Comparison of ENCODE assay signal across 35 mouse cellular contexts in the genomic region with DNA sequence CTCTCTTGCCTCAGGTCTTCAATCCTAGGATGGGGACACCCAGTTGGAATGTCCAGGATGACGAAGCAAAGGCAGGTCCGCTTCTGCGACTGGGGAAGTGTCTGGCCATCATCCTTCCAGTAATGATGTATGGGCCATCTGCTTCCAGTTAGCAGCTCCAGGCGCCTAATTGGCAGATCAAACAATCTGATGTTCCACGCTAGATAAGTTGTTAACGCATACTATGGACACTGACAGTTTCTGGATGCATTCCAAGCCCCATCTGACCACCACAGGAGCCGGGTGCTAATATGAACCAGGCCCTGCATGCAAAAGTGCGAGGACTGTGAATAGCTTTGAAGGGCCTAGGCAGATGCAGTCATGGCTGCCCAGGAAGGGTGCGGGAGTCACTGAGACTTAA. TPM values are rescaled to one million over a fixed set of nuclear protein-coding genes. Genes with fewer than 3 reads are reported as not detected.
A peak's percentile ranks its signal among the peaks of the same experiment; 100 is the strongest.
DNase-seq lines count a peak whose midpoint lies in the region; ATAC-seq and TF ChIP-seq lines count a peak whose summit lies in the region.
"Had no signal": no experiment of that assay in that cellular context is flagged by ENCODE, and none has a peak within 500 bp of the region (broad histone marks: within the 10 kb centered on the region; RNA-seq: fewer than 3 reads in every experiment).

No protein-coding gene starts in this region.

- H3K4me2 ChIP-seq in hindbrain, embryonic 11.5 days (replicated peaks; ENCODE audit: low read depth, low read length): no peak overlapping the region
- H3K4me2 ChIP-seq in hindbrain, embryonic 16.5 days (ENCODE audit: low read length): no peak overlapping the region
- H3K4me2 ChIP-seq in neural tube, embryonic 15.5 days: no peak overlapping the region
- no peak overlapping the region for H3K4me2 ChIP-seq in hindbrain, postnatal 0 days (ENCODE audit: low read depth, low read length)
- H3K4me2 ChIP-seq: embryonic facial prominence, embryonic 15.5 days; heart, embryonic 11.5 days; intestine, embryonic 15.5 days; limb, embryonic 13.5 days; liver, embryonic 13.5 days had no signal

- H3K4me3 ChIP-seq in hindbrain, embryonic 11.5 days (ENCODE audit: low read depth, low read length): no peak overlapping the region
- H3K4me3 ChIP-seq in hindbrain, embryonic 16.5 days (ENCODE audit: low read length): no peak overlapping the region
- H3K4me3 ChIP-seq in neural tube, embryonic 15.5 days (replicated peaks): no peak overlapping the region
- H3K4me3 ChIP-seq in hindbrain, postnatal 0 days (ENCODE audit: low read length): no peak overlapping the region
- H3K4me3 ChIP-seq: embryonic facial prominence, embryonic 15.5 days; intestine, embryonic 15.5 days; layer of hippocampus, adult 2 months; limb, embryonic 13.5 days; liver, embryonic 13.5 days had no signal

- no peaks in the 10 kb centered on the region for H3K4me1 ChIP-seq in hindbrain, embryonic 11.5 days (replicated peaks; ENCODE audit: control insufficient read depth, insufficient read depth, low read length)
- peaks cover 2% of the 10 kb centered on the region; the same call in 1 of the 2 replicates for H3K4me1 ChIP-seq in hindbrain, embryonic 16.5 days (ENCODE audit: control insufficient read depth, insufficient read depth, low read depth, low read length)
- no peaks in the 10 kb centered on the region for H3K4me1 ChIP-seq in neural tube, embryonic 15.5 days
- H3K4me1 ChIP-seq in hindbrain, postnatal 0 days (ENCODE audit: insufficient read depth, low read length): no peaks in the 10 kb centered on the region
- H3K4me1 ChIP-seq: embryonic facial prominence, embryonic 15.5 days; intestine, embryonic 15.5 days; limb, embryonic 13.5 days; liver, embryonic 13.5 days had no signal

- no peaks in the 10 kb centered on the region for H3K36me3 ChIP-seq in hindbrain, embryonic 11.5 days (ENCODE audit: control insufficient read depth, insufficient read depth, low read length)
- no peaks in the 10 kb centered on the region for H3K36me3 ChIP-seq in hindbrain, embryonic 16.5 days (ENCODE audit: control insufficient read depth, insufficient read depth, low read length)
- no peaks in the 10 kb centered on the region for H3K36me3 ChIP-seq in neural tube, embryonic 15.5 days
- H3K36me3 ChIP-seq in hindbrain, postnatal 0 days (ENCODE audit: insufficient read depth, low read length): no peaks in the 10 kb centered on the region
- H3K36me3 ChIP-seq: embryonic facial prominence, embryonic 15.5 days; intestine, embryonic 15.5 days; limb, embryonic 13.5 days; liver, embryonic 13.5 days had no signal

- no peak for ATAC-seq in hindbrain, embryonic 11.5 days (ENCODE audit: low FRiP score)
- ATAC-seq in hindbrain, embryonic 16.5 days: no peak
- ATAC-seq in neural tube, embryonic 15.5 days (ENCODE audit: low FRiP score): no peak
- ATAC-seq in hindbrain, postnatal 0 days: no peak
- ATAC-seq: activated CD4-positive, CD25-positive, alpha-beta regulatory T cell, adult 4 months; intestine, embryonic 15.5 days had no signal

- H3K9ac ChIP-seq in hindbrain, embryonic 11.5 days (ENCODE audit: low read depth, low read length): no peak overlapping the region
- H3K9ac ChIP-seq in hindbrain, embryonic 16.5 days (ENCODE audit: low read depth, low read length): no peak overlapping the region
- H3K9ac ChIP-seq in neural tube, embryonic 15.5 days (replicated peaks): no peak overlapping the region
- no peak overlapping the region for H3K9ac ChIP-seq in hindbrain, postnatal 0 days (replicated peaks; ENCODE audit: low read length)
- H3K9ac ChIP-seq: embryonic facial prominence, embryonic 15.5 days; intestine, embryonic 15.5 days; limb, embryonic 13.5 days; liver, embryonic 13.5 days had no signal

- H3K27me3 ChIP-seq in hindbrain, embryonic 11.5 days (ENCODE audit: control insufficient read depth, insufficient read depth, low read length): no peaks in the 10 kb centered on the region
- H3K27me3 ChIP-seq in hindbrain, embryonic 16.5 days (replicated peaks; ENCODE audit: control insufficient read depth, insufficient read depth, low read length): 0 out of 2 replicates have a peak, but pooled peaks cover 2% of the 10 kb centered on the region
- no peaks in the 10 kb centered on the region for H3K27me3 ChIP-seq in neural tube, embryonic 15.5 days (replicated peaks)
- H3K27me3 ChIP-seq in hindbrain, postnatal 0 days (ENCODE audit: insufficient read depth, low read length): no peaks in the 10 kb centered on the region
- H3K27me3 ChIP-seq: embryonic facial prominence, embryonic 15.5 days; liver, embryonic 13.5 days had no signal

- H3K27ac ChIP-seq in hindbrain, embryonic 11.5 days (ENCODE audit: low read depth, low read length): no peak overlapping the region
- no peak overlapping the region for H3K27ac ChIP-seq in hindbrain, embryonic 16.5 days (ENCODE audit: low read depth, low read length)
- no peak overlapping the region for H3K27ac ChIP-seq in neural tube, embryonic 15.5 days (replicated peaks)
- no peak overlapping the region for H3K27ac ChIP-seq in hindbrain, postnatal 0 days
- H3K27ac ChIP-seq: embryonic facial prominence, embryonic 15.5 days; intestine, embryonic 15.5 days; layer of hippocampus, adult 2 months; limb, embryonic 13.5 days; liver, embryonic 13.5 days had no signal

- no peak for TF ChIP-seq CTCF in hindbrain, postnatal 0 days (IDR thresholded peaks at IDR 0.05; ENCODE audit: low read depth)

- H3K9me3 ChIP-seq in hindbrain, embryonic 11.5 days (ENCODE audit: control insufficient read depth, low read length): no peaks in the 10 kb centered on the region
- H3K9me3 ChIP-seq in hindbrain, embryonic 16.5 days (ENCODE audit: control insufficient read depth, low read length): peaks cover 4% of the 10 kb centered on the region; the same call in 1 of the 2 replicates
- H3K9me3 ChIP-seq in neural tube, embryonic 15.5 days (replicated peaks): 0 out of 2 replicates have a peak, but pooled peaks cover 5% of the 10 kb centered on the region
- H3K9me3 ChIP-seq in hindbrain, postnatal 0 days (ENCODE audit: low read length): 0 out of 2 replicates have a peak, but pooled peaks cover 5% of the 10 kb centered on the region
- H3K9me3 ChIP-seq: intestine, embryonic 15.5 days; liver, embryonic 13.5 days had no signal

- 58% methylated on average over 9 of the region's 9 CpGs for WGBS in hindbrain, embryonic 11.5 days
- WGBS in hindbrain, embryonic 16.5 days: 40% methylated on average over 9 of the region's 9 CpGs
- WGBS in neural tube, embryonic 15.5 days: 50% methylated on average over 9 of the region's 9 CpGs
- 33% methylated on average over 9 of the region's 9 CpGs for WGBS in hindbrain, postnatal 0 days

- DNase-seq in hindbrain, embryonic 11.5 days (ENCODE audit: low spot score): peak; percentile 11
- peak; percentile 25 for DNase-seq in neural tube, embryonic 10.5 days (ENCODE audit: extremely low spot score, low spot score)
- peak; percentile 49 for DNase-seq in embryo, embryonic 11 days
- DNase-seq in hindbrain, postnatal 0 days (ENCODE audit: low spot score): peak; percentile 66
- DNase-seq in adrenal gland, postnatal 25 days: no peak
- no peak for DNase-seq in kidney, adult 11 months
- DNase-seq: adrenal gland, postnatal 10 days; B cell, adult 2 months; cerebellum, adult 8-10 months; cerebellum, postnatal 36 days; kidney, adult 9 months; kidney, postnatal 14 days; layer of hippocampus, postnatal 36 days; liver, embryonic 13.5 days; lung, adult 2 months; lung, postnatal 14 days; right cerebral cortex, postnatal 25 days; spleen, adult 18-20 months had no signal

RNA-seq across cellular contexts. Expression of a gene that starts 22.4 kb away (rescaled TPM):
- polyA plus RNA-seq in hindbrain, embryonic 11.5 days (2014; fragmentation: Nextera tagmentation; extraction: Ambion mirVana): not detected in 2 replicates
- not detected in 2 replicates for polyA plus RNA-seq in hindbrain, embryonic 16.5 days (2015; fragmentation: Nextera tagmentation; extraction: Ambion mirVana)
- not detected in 2 replicates for polyA plus RNA-seq in neural tube, embryonic 15.5 days (2015; fragmentation: Nextera tagmentation; extraction: Ambion mirVana)
- not detected in 2 replicates for total RNA-seq in hindbrain, postnatal 0 days (2014; rRNA removed)
- not detected in 2 replicates for polyA plus RNA-seq in hindbrain, postnatal 0 days (2015; fragmentation: Nextera tagmentation; extraction: Ambion mirVana)
- not detected in 2 replicates for total RNA-seq in adrenal gland, postnatal 25 days (2021)
- total RNA-seq: adrenal gland, postnatal 10 days; gastrocnemius, adult 8-10 months; hematopoietic stem cell, adult 5-6 weeks; layer of hippocampus, adult 2 months; layer of hippocampus, postnatal 36 days; left cerebral cortex, postnatal 14 days; megakaryocyte progenitor cell, adult 5-6 weeks; MEL had no signal
- polyA plus RNA-seq: activated CD4-positive, CD25-positive, alpha-beta regulatory T cell, adult 4 months; gonadal fat pad, adult 2 months; heart, embryonic 11.5 days; heart, postnatal 0 days; intestine, embryonic 15.5 days; limb, embryonic 13.5 days; liver, embryonic 13.5 days; testis, adult 2 months; urinary bladder, adult 2 months had no signal

RNA-seq across cellular contexts. Expression of a gene that starts 53.0 kb away (rescaled TPM):
- 7.8 and 8.8 TPM in 2 replicates for polyA plus RNA-seq in hindbrain, embryonic 11.5 days (2014; fragmentation: Nextera tagmentation; extraction: Ambion mirVana)
- polyA plus RNA-seq in hindbrain, embryonic 16.5 days (2015; fragmentation: Nextera tagmentation; extraction: Ambion mirVana): 31.9 and 35.4 TPM in 2 replicates
- polyA plus RNA-seq in neural tube, embryonic 15.5 days (2015; fragmentation: Nextera tagmentation; extraction: Ambion mirVana): 29.5 and 34.9 TPM in 2 replicates
- 30.0 and 43.3 TPM in 2 replicates for total RNA-seq in hindbrain, postnatal 0 days (2014; rRNA removed)
- polyA plus RNA-seq in hindbrain, postnatal 0 days (2015; fragmentation: Nextera tagmentation; extraction: Ambion mirVana): 26.6 and 27.6 TPM in 2 replicates
- total RNA-seq in adrenal gland, postnatal 25 days (2021): 124 and 138 TPM in 2 replicates

Comparison
In these comparisons a context has a peak if more than half of its experiments do, and no peak if none do; other contexts are left out.
1. DNase-seq: peak in hindbrain, embryonic 11.5 days (single experiment), neural tube, embryonic 10.5 days (single experiment), embryo, embryonic 11 days (single experiment) and hindbrain, postnatal 0 days (single experiment); none in adrenal gland, postnatal 25 days (single experiment) and kidney, adult 11 months (single experiment).